Mouse (Mus musculus) forebrain, embryonic 14.5 days (tissue): ENCODE results near the gene Tyro3. TPM values are rescaled to one million over a fixed set of nuclear protein-coding genes. Genes with fewer than 3 reads are reported as not detected.

ENCODE experiments used
- ATAC-seq: fragments of 200-750 bp; cut with Nextera tagmentation; 2 replicates; pipeline ENCODE4 v1.8.0; 2017; ENCODE audit warnings: mild to moderate bottlenecking, moderate library complexity
- DNase-seq: peaks from one replicate; pipeline ENCODE4 v3.0.0-alpha.2; 2015; ENCODE audit warnings: low spot score
- H3K27ac ChIP-seq: fragments of 300-500 bp; sonication (generic); 2 replicates; pipeline ENCODE4 v1.5.1; 2014; ENCODE audit warnings: low read depth, mild to moderate bottlenecking, control low read depth, low read length, moderate library complexity
- H3K27me3 ChIP-seq: fragments of 300-500 bp; sonication (generic); replicated peaks from 2 replicates; pipeline ENCODE4 v1.6.1; 2014; ENCODE audit warnings: low read length, control low read depth, mixed read lengths; ENCODE audit not compliant: control insufficient read depth, insufficient read depth
- H3K36me3 ChIP-seq: fragments of 300-500 bp; sonication (generic); 2 replicates; pipeline ENCODE4 v1.6.1; 2014; ENCODE audit warnings: low read length, control low read depth; ENCODE audit not compliant: control insufficient read depth, insufficient read depth
- H3K4me1 ChIP-seq: fragments of 300-500 bp; sonication (generic); 2 replicates; pipeline ENCODE4 v1.6.1; 2014; ENCODE audit warnings: antibody characterized with exemption, low read length, control low read depth; ENCODE audit not compliant: control insufficient read depth, insufficient read depth
- H3K4me2 ChIP-seq: fragments of 300-500 bp; sonication (generic); 2 replicates; pipeline ENCODE4 v1.6.1; 2014; ENCODE audit warnings: mild to moderate bottlenecking, control low read depth, low read length
- H3K4me3 ChIP-seq: fragments of 300-500 bp; sonication (generic); 2 replicates; pipeline ENCODE4 v1.5.1; 2014; ENCODE audit warnings: low read depth, low read length, control low read depth
- H3K9ac ChIP-seq: fragments of 300-500 bp; sonication (generic); 2 replicates; pipeline ENCODE4 v1.6.1; 2014; ENCODE audit warnings: mild to moderate bottlenecking, low read length, control low read depth, moderate library complexity
- H3K9me3 ChIP-seq: fragments of 300-500 bp; sonication (generic); replicated peaks from 2 replicates; pipeline ENCODE4 v1.6.1; 2016; ENCODE audit warnings: low read length, control low read depth, mixed read lengths; ENCODE audit not compliant: control insufficient read depth
- WGBS: fragments of 180-500 bp; shearing (Covaris S2); extraction: QIAGEN DNeasy Blood & Tissue Kit; methylation state at CpG from one replicate; pipeline ENCODE4 v1.1.7; 2014; 5-methylcytosine and 5-hydroxymethylcytosine counted together
- polyA plus RNA-seq: library from polyadenylated mRNA; unstranded; fragments of >200 nt; fragmentation: Nextera tagmentation; extraction: Ambion mirVana; gene quantifications from 2 replicates; pipeline ENCODE4 v1.2.1, GENCODE M21; 2014

Tyro3 gene
- polyA plus RNA-seq, 1 experiment from 2014 or later: 14.3 TPM

GRCm38 (mm10) chr2:119838363-119839156 is 41.0 kb downstream of the Tyro3 start:
- no peaks in the 10 kb centered on the region for H3K9me3 ChIP-seq
- no peak overlapping the region for H3K4me2 ChIP-seq
- 85% methylated on average over 11 of the region's 11 CpGs for WGBS

GRCm38 (mm10) chr2:119840008-119840407 is 42.5 kb downstream of the Tyro3 start:
- H3K4me3 ChIP-seq: no peak overlapping the region
- DNase-seq (no peak), ATAC-seq (no peak)
- H3K4me2 ChIP-seq: no peak overlapping the region
- H3K9me3 ChIP-seq: no peaks in the 10 kb centered on the region
- H3K4me1 ChIP-seq: no peaks in the 10 kb centered on the region
- no peaks in the 10 kb centered on the region for H3K36me3 ChIP-seq
- no peaks in the 10 kb centered on the region for H3K27me3 ChIP-seq
- H3K27ac ChIP-seq: no peak overlapping the region
- no peak overlapping the region for H3K9ac ChIP-seq

More at GRCm38 (mm10) chr2:119838363-119839156, 41.0 kb downstream of the Tyro3 start:
- H3K27me3 ChIP-seq: no peaks in the 10 kb centered on the region
- no peak overlapping the region for H3K27ac ChIP-seq
- no peak overlapping the region for H3K4me3 ChIP-seq
- DNase-seq (no peak), ATAC-seq (no peak)
- H3K9ac ChIP-seq: no peak overlapping the region
- H3K4me1 ChIP-seq: no peaks in the 10 kb centered on the region
- no peaks in the 10 kb centered on the region for H3K36me3 ChIP-seq

GRCm38 (mm10) chr2:119842000-119842399 is 44.5 kb downstream of the Tyro3 start:
- ATAC-seq (no peak), DNase-seq (no peak)
- no peaks in the 10 kb centered on the region for H3K4me1 ChIP-seq
- H3K27ac ChIP-seq: no peak overlapping the region
- no peaks in the 10 kb centered on the region for H3K36me3 ChIP-seq
- H3K27me3 ChIP-seq: no peaks in the 10 kb centered on the region
- H3K4me3 ChIP-seq: no peak overlapping the region
- no peak overlapping the region for H3K4me2 ChIP-seq
- 75% methylated on average over 6 of the region's 6 CpGs for WGBS
- H3K9ac ChIP-seq: no peak overlapping the region
- H3K9me3 ChIP-seq: no peaks in the 10 kb centered on the region

GRCm38 (mm10) chr2:119843526-119843925 is 46.0 kb downstream of the Tyro3 start:
- WGBS: 93% methylated on average over 4 of the region's 4 CpGs
- no peak overlapping the region for H3K4me3 ChIP-seq
- H3K36me3 ChIP-seq: no peaks in the 10 kb centered on the region
- DNase-seq (no peak), ATAC-seq (no peak)
- H3K4me2 ChIP-seq: no peak overlapping the region
- no peak overlapping the region for H3K9ac ChIP-seq
- no peaks in the 10 kb centered on the region for H3K4me1 ChIP-seq
- H3K9me3 ChIP-seq: no peaks in the 10 kb centered on the region
- no peaks in the 10 kb centered on the region for H3K27me3 ChIP-seq
- H3K27ac ChIP-seq: no peak overlapping the region

GRCm38 (mm10) chr2:119845882-119846546 is 48.5 kb downstream of the Tyro3 start:
- Histone ChIP-seq H3K9ac (no peak overlapping the region), H3K9me3 (no peaks in the 10 kb centered on the region), H3K36me3 (no peaks in the 10 kb centered on the region), H3K27me3 (no peaks in the 10 kb centered on the region), H3K27ac (no peak overlapping the region), H3K4me1 (no peaks in the 10 kb centered on the region), H3K4me2 (no peak overlapping the region), H3K4me3 (no peak overlapping the region)
- ATAC-seq: no peak
- DNase-seq: no peak
- WGBS: 76% methylated on average over 2 of the region's 2 CpGs

GRCm38 (mm10) chr2:119846929-119847328 is 49.4 kb downstream of the Tyro3 start:
- Histone ChIP-seq H3K9me3 (no peaks in the 10 kb centered on the region), H3K4me1 (no peaks in the 10 kb centered on the region), H3K36me3 (no peaks in the 10 kb centered on the region), H3K27ac (no peak overlapping the region), H3K27me3 (no peaks in the 10 kb centered on the region), H3K9ac (no peak overlapping the region), H3K4me2 (no peak overlapping the region), H3K4me3 (no peak overlapping the region)
- DNase-seq (no peak), ATAC-seq (no peak)
- WGBS: 77% methylated on average over 4 of the region's 4 CpGs

- no peaks in the 10 kb centered on the region for H3K36me3 ChIP-seq
- WGBS: 86% methylated on average over 4 of the region's 4 CpGs
- H3K9ac ChIP-seq: no peak overlapping the region
- DNase-seq (no peak), ATAC-seq (no peak)
- no peaks in the 10 kb centered on the region for H3K27me3 ChIP-seq
- H3K9me3 ChIP-seq: no peaks in the 10 kb centered on the region
- no peak overlapping the region for H3K4me3 ChIP-seq
- H3K27ac ChIP-seq: no peak overlapping the region
- H3K4me1 ChIP-seq: no peaks in the 10 kb centered on the region
- H3K4me2 ChIP-seq: no peak overlapping the region
Observed at GRCm38 (mm10) chr2:119853811-119854210, 56.3 kb downstream of the Tyro3 start.

GRCm38 (mm10) chr2:119855310-119855850 is 57.8 kb downstream of the Tyro3 start:
- H3K27me3 ChIP-seq: no peaks in the 10 kb centered on the region
- H3K9me3 ChIP-seq: no peaks in the 10 kb centered on the region
- H3K9ac ChIP-seq: no peak overlapping the region
- no peak overlapping the region for H3K27ac ChIP-seq
- H3K4me3 ChIP-seq: no peak overlapping the region
- H3K4me1 ChIP-seq: no peaks in the 10 kb centered on the region
- WGBS: 73% methylated on average over 6 of the region's 6 CpGs
- no peak overlapping the region for H3K4me2 ChIP-seq
- ATAC-seq: no peak
- H3K36me3 ChIP-seq: no peaks in the 10 kb centered on the region
- DNase-seq: no peak

- H3K4me3 ChIP-seq: no peak overlapping the region
- no peak for ATAC-seq
- WGBS: 90% methylated on average over 2 of the region's 2 CpGs
- H3K4me1 ChIP-seq: no peaks in the 10 kb centered on the region
- no peak for DNase-seq
- no peak overlapping the region for H3K27ac ChIP-seq
- no peak overlapping the region for H3K4me2 ChIP-seq
- H3K9me3 ChIP-seq: no peaks in the 10 kb centered on the region
- H3K36me3 ChIP-seq: no peaks in the 10 kb centered on the region
- H3K9ac ChIP-seq: no peak overlapping the region
- H3K27me3 ChIP-seq: no peaks in the 10 kb centered on the region
Observed at GRCm38 (mm10) chr2:119857341-119857740, 59.8 kb downstream of the Tyro3 start.
